Mouse (Mus musculus): ENCODE results near the gene Fam102a. TPM values are rescaled to one million over a fixed set of nuclear protein-coding genes. Genes with fewer than 3 reads are reported as not detected.
"Not testable (repeated sequence)": the region's sequence is repeated elsewhere in the genome, so short reads cannot be mapped to it uniquely, and the experiment has no call there.

Fam102a gene
- polyA plus RNA-seq (2012; rRNA removed), result 38.1 and 40.2 TPM in 2 replicates

GRCm38 (mm10) chr2:32534733-32535471 lies at the start of gene Fam102a:
TSS of gene Fam102a (plus strand) at chr2:32535332.
- TF ChIP-seq CTCF (IDR thresholded peaks at IDR 0.05; ENCODE audit: borderline replicate concordance, insufficient read depth, low read depth, low read length) (no peak), POLR2A (IDR thresholded peaks at IDR 0.05; ENCODE audit: borderline replicate concordance, insufficient read depth, low read length) (peak; percentile 72)
- Histone ChIP-seq H3K27ac (ENCODE audit: insufficient read depth, low read length) (peak within 1 kb of the TSS; percentile 87), H3K4me1 (ENCODE audit: control insufficient read depth, insufficient read depth, low read length) (peaks cover 30% of the 10 kb centered on the region), H3K27me3 (ENCODE audit: control insufficient read depth, insufficient read depth, low read length) (no peaks in the 10 kb centered on the region), H3K4me3 (replicated peaks; ENCODE audit: insufficient read depth, low read depth, low read length) (peak within 1 kb of the TSS; percentile 98)
- WGBS, result under 1% methylated on average over 66 of the region's 67 CpGs
- DNase-seq, result peak; percentile 99

GRCm38 (mm10) chr2:32485751-32486150 lies 49.4 kb upstream of the Fam102a start:
- no peak overlapping the region for H3K27ac ChIP-seq (ENCODE audit: insufficient read depth, low read length)
- DNase-seq, result no peak
- TF ChIP-seq POLR2A (IDR thresholded peaks at IDR 0.05; ENCODE audit: borderline replicate concordance, insufficient read depth, low read length) (no peak), CTCF (IDR thresholded peaks at IDR 0.05; ENCODE audit: borderline replicate concordance, insufficient read depth, low read depth, low read length) (no peak)
- H3K27me3 ChIP-seq (ENCODE audit: control insufficient read depth, insufficient read depth, low read length), result no peaks in the 10 kb centered on the region
- H3K4me3 ChIP-seq (replicated peaks; ENCODE audit: insufficient read depth, low read depth, low read length), result no peak overlapping the region
- H3K4me1 ChIP-seq (ENCODE audit: control insufficient read depth, insufficient read depth, low read length), result no peaks in the 10 kb centered on the region
- WGBS, result 95% methylated on average over 4 of the region's 4 CpGs

- H3K27ac ChIP-seq (ENCODE audit: insufficient read depth, low read length), result no peak overlapping the region
- no peak overlapping the region for H3K4me3 ChIP-seq (replicated peaks; ENCODE audit: insufficient read depth, low read depth, low read length)
- no peaks in the 10 kb centered on the region for H3K27me3 ChIP-seq (ENCODE audit: control insufficient read depth, insufficient read depth, low read length)
- no peak for DNase-seq
- TF ChIP-seq CTCF (IDR thresholded peaks at IDR 0.05; ENCODE audit: borderline replicate concordance, insufficient read depth, low read depth, low read length), result no peak
- TF ChIP-seq POLR2A (IDR thresholded peaks at IDR 0.05; ENCODE audit: borderline replicate concordance, insufficient read depth, low read length), result no peak
- H3K4me1 ChIP-seq (ENCODE audit: control insufficient read depth, insufficient read depth, low read length), result no peaks in the 10 kb centered on the region
- WGBS, result 76% methylated on average over 9 of the region's 9 CpGs
Observed at GRCm38 (mm10) chr2:32486155-32486554, 49.0 kb upstream of the Fam102a start.

- H3K27me3 ChIP-seq (ENCODE audit: control insufficient read depth, insufficient read depth, low read length), result no peaks in the 10 kb centered on the region
- 11% methylated on average over 6 of the region's 6 CpGs for WGBS
- no peaks in the 10 kb centered on the region for H3K4me1 ChIP-seq (ENCODE audit: control insufficient read depth, insufficient read depth, low read length)
- H3K4me3 ChIP-seq (replicated peaks; ENCODE audit: insufficient read depth, low read depth, low read length), result no peak overlapping the region
- DNase-seq, result peak; percentile 79 to 89
- TF ChIP-seq CTCF (IDR thresholded peaks at IDR 0.05; ENCODE audit: borderline replicate concordance, insufficient read depth, low read depth, low read length), result peak; percentile 86
- TF ChIP-seq POLR2A (IDR thresholded peaks at IDR 0.05; ENCODE audit: borderline replicate concordance, insufficient read depth, low read length), result no peak
- no peak overlapping the region for H3K27ac ChIP-seq (ENCODE audit: insufficient read depth, low read length)
Observed at GRCm38 (mm10) chr2:32487124-32487623, 48.0 kb upstream of the Fam102a start.

GRCm38 (mm10) chr2:32488679-32489078 lies 46.5 kb upstream of the Fam102a start:
- no peaks in the 10 kb centered on the region for H3K27me3 ChIP-seq (ENCODE audit: control insufficient read depth, insufficient read depth, low read length)
- 2% methylated on average over 5 of the region's 5 CpGs for WGBS
- H3K27ac ChIP-seq (ENCODE audit: insufficient read depth, low read length), result no peak overlapping the region
- TF ChIP-seq POLR2A (IDR thresholded peaks at IDR 0.05; ENCODE audit: borderline replicate concordance, insufficient read depth, low read length), result no peak
- peak; percentile 83 for TF ChIP-seq CTCF (IDR thresholded peaks at IDR 0.05; ENCODE audit: borderline replicate concordance, insufficient read depth, low read depth, low read length)
- peak; percentile 80 to 81 for DNase-seq
- H3K4me1 ChIP-seq (ENCODE audit: control insufficient read depth, insufficient read depth, low read length), result no peaks in the 10 kb centered on the region
- no peak overlapping the region for H3K4me3 ChIP-seq (replicated peaks; ENCODE audit: insufficient read depth, low read depth, low read length)

GRCm38 (mm10) chr2:32490730-32491129 lies 44.4 kb upstream of the Fam102a start:
- H3K27me3 ChIP-seq (ENCODE audit: control insufficient read depth, insufficient read depth, low read length); H3K27ac ChIP-seq (ENCODE audit: insufficient read depth, low read length); DNase-seq; H3K4me3 ChIP-seq (replicated peaks; ENCODE audit: insufficient read depth, low read depth, low read length); H3K4me1 ChIP-seq (ENCODE audit: control insufficient read depth, insufficient read depth, low read length): not testable (repeated sequence)

GRCm38 (mm10) chr2:32492661-32493060 lies 42.5 kb upstream of the Fam102a start:
- TF ChIP-seq POLR2A (IDR thresholded peaks at IDR 0.05; ENCODE audit: borderline replicate concordance, insufficient read depth, low read length), result no peak
- TF ChIP-seq CTCF (IDR thresholded peaks at IDR 0.05; ENCODE audit: borderline replicate concordance, insufficient read depth, low read depth, low read length), result no peak
- DNase-seq, result no peak
- WGBS, result 68% methylated on average over 2 of the region's 2 CpGs
- no peak overlapping the region for H3K27ac ChIP-seq (ENCODE audit: insufficient read depth, low read length)
- no peaks in the 10 kb centered on the region for H3K27me3 ChIP-seq (ENCODE audit: control insufficient read depth, insufficient read depth, low read length)
- H3K4me1 ChIP-seq (ENCODE audit: control insufficient read depth, insufficient read depth, low read length), result no peaks in the 10 kb centered on the region
- no peak overlapping the region for H3K4me3 ChIP-seq (replicated peaks; ENCODE audit: insufficient read depth, low read depth, low read length)

GRCm38 (mm10) chr2:32493301-32493701 lies 41.8 kb upstream of the Fam102a start:
- Histone ChIP-seq H3K4me3 (replicated peaks; ENCODE audit: insufficient read depth, low read depth, low read length) (no peak overlapping the region), H3K27ac (ENCODE audit: insufficient read depth, low read length) (no peak overlapping the region), H3K27me3 (ENCODE audit: control insufficient read depth, insufficient read depth, low read length) (no peaks in the 10 kb centered on the region), H3K4me1 (ENCODE audit: control insufficient read depth, insufficient read depth, low read length) (no peaks in the 10 kb centered on the region)
- TF ChIP-seq CTCF (IDR thresholded peaks at IDR 0.05; ENCODE audit: borderline replicate concordance, insufficient read depth, low read depth, low read length), result no peak
- TF ChIP-seq POLR2A (IDR thresholded peaks at IDR 0.05; ENCODE audit: borderline replicate concordance, insufficient read depth, low read length), result no peak
- 74% methylated on average over 12 of the region's 12 CpGs for WGBS
- no peak for DNase-seq
